Mouse (Mus musculus) natural killer cell, adult 2 months (primary cell): ENCODE results near the gene Zmynd11.

Experiments
- DNase-seq, 2 experiments: peaks; one replicate each; pipeline ENCODE4 v3.0.0; 2022; ENCODE audit warnings: low spot score in 2 of 2

The Zmynd11 gene

GRCm38 (mm10) chr13:9713462-9714134 is 51.5 kb downstream of the Zmynd11 start:
- DNase-seq = no peak

- DNase-seq = no peak
Measured at GRCm38 (mm10) chr13:9712971-9713370, 52.2 kb downstream of the Zmynd11 start.

GRCm38 (mm10) chr13:9712409-9712808 is 52.7 kb downstream of the Zmynd11 start:
- DNase-seq = no peak

GRCm38 (mm10) chr13:9708433-9709240 is 56.5 kb downstream of the Zmynd11 start:
- no peak for DNase-seq

GRCm38 (mm10) chr13:9706720-9707119 is 58.4 kb downstream of the Zmynd11 start:
- no peak for DNase-seq

GRCm38 (mm10) chr13:9702615-9703235 is 62.4 kb downstream of the Zmynd11 start:
- no peak for DNase-seq

GRCm38 (mm10) chr13:9697340-9697739 is 67.8 kb downstream of the Zmynd11 start:
- DNase-seq = no peak

GRCm38 (mm10) chr13:9695809-9696208 is 69.3 kb downstream of the Zmynd11 start:
- DNase-seq = no peak

GRCm38 (mm10) chr13:9695403-9695802 is 69.7 kb downstream of the Zmynd11 start:
- no peak for DNase-seq

- DNase-seq = no peak
Measured at GRCm38 (mm10) chr13:9694651-9695050, 70.5 kb downstream of the Zmynd11 start.

GRCm38 (mm10) chr13:9692876-9693275 is 72.3 kb downstream of the Zmynd11 start:
- DNase-seq = no peak

- DNase-seq = no peak
Measured at GRCm38 (mm10) chr13:9689366-9689765, 75.8 kb downstream of the Zmynd11 start.

GRCm38 (mm10) chr13:9686765-9687164 is 78.4 kb downstream of the Zmynd11 start:
- DNase-seq = no peak

GRCm38 (mm10) chr13:9686261-9686660 is 78.9 kb downstream of the Zmynd11 start:
- DNase-seq = no peak

GRCm38 (mm10) chr13:9684153-9684923 is 80.8 kb downstream of the Zmynd11 start:
- no peak for DNase-seq

- DNase-seq = no peak
Measured at GRCm38 (mm10) chr13:9683280-9683679, 81.8 kb downstream of the Zmynd11 start.

- DNase-seq = no peak
Measured at GRCm38 (mm10) chr13:9681492-9681891, 83.6 kb downstream of the Zmynd11 start.

- DNase-seq = no peak
Measured at GRCm38 (mm10) chr13:9674126-9674525, 91.0 kb downstream of the Zmynd11 start.

GRCm38 (mm10) chr13:9669246-9669645 is 95.9 kb downstream of the Zmynd11 start:
- no peak for DNase-seq

- no peak for DNase-seq
Measured at GRCm38 (mm10) chr13:9667954-9668496, 97.1 kb downstream of the Zmynd11 start.

GRCm38 (mm10) chr13:9663593-9663992 is 101.5 kb downstream of the Zmynd11 start:
- DNase-seq = no peak

GRCm38 (mm10) chr13:9660711-9661110 is 104.4 kb downstream of the Zmynd11 start:
- DNase-seq = no peak
